Mouse (Mus musculus) forebrain, embryonic 15.5 days (tissue): Measurements from ENCODE around the gene Rchy1. TPM values are rescaled to one million over a fixed set of nuclear protein-coding genes. Genes with fewer than 3 reads are reported as not detected.

Experiments
- ATAC-seq: fragments of 200-750 bp; cut with Nextera tagmentation; replicated peaks from 2 replicates; pipeline ENCODE4 v1.8.0; 2017; ENCODE audit warnings: mild to moderate bottlenecking, moderate TSS enrichment, moderate library complexity
- H3K27ac ChIP-seq: fragments of 300-500 bp; sonication (generic); replicated peaks from 2 replicates; pipeline ENCODE4 v1.5.1; 2015; ENCODE audit warnings: mild to moderate bottlenecking, inconsistent platforms
- H3K27me3 ChIP-seq: fragments of 300-500 bp; sonication (generic); 2 replicates; pipeline ENCODE4 v1.6.1; 2015; ENCODE audit warnings: inconsistent platforms
- H3K36me3 ChIP-seq: fragments of 300-500 bp; sonication (generic); 2 replicates; pipeline ENCODE4 v1.6.1; 2015; ENCODE audit warnings: mild to moderate bottlenecking, inconsistent platforms
- H3K4me1 ChIP-seq: fragments of 300-500 bp; sonication (generic); 2 replicates; pipeline ENCODE4 v1.6.1; 2015; ENCODE audit warnings: inconsistent platforms
- H3K4me2 ChIP-seq: fragments of 300-500 bp; sonication (generic); replicated peaks from 2 replicates; pipeline ENCODE4 v1.6.1; 2015; ENCODE audit warnings: mild to moderate bottlenecking, inconsistent platforms
- H3K4me3 ChIP-seq: fragments of 300-500 bp; sonication (generic); 2 replicates; pipeline ENCODE4 v1.5.1; 2015; ENCODE audit warnings: mild to moderate bottlenecking, inconsistent platforms
- H3K9ac ChIP-seq: fragments of 300-500 bp; sonication (generic); replicated peaks from 2 replicates; pipeline ENCODE4 v1.6.1; 2015; ENCODE audit warnings: mild to moderate bottlenecking, inconsistent platforms
- H3K9me3 ChIP-seq: fragments of 300-500 bp; sonication (generic); 2 replicates; pipeline ENCODE4 v1.6.1; 2016; ENCODE audit warnings: inconsistent platforms
- WGBS: fragments of 180-500 bp; shearing (Covaris S2); methylation state at CpG from one replicate; pipeline ENCODE4 v1.1.7; 2015; ENCODE audit warnings: mixed read lengths; 5-methylcytosine and 5-hydroxymethylcytosine counted together
- polyA plus RNA-seq: library from polyadenylated mRNA; unstranded; fragments of >200 nt; fragmentation: Nextera tagmentation; extraction: Ambion mirVana; gene quantifications from 2 replicates; pipeline ENCODE4 v1.2.1, GENCODE M21; 2015

Rchy1 gene
- polyA plus RNA-seq, 1 experiment from 2014 or later, result 74.0 TPM

DNA sequence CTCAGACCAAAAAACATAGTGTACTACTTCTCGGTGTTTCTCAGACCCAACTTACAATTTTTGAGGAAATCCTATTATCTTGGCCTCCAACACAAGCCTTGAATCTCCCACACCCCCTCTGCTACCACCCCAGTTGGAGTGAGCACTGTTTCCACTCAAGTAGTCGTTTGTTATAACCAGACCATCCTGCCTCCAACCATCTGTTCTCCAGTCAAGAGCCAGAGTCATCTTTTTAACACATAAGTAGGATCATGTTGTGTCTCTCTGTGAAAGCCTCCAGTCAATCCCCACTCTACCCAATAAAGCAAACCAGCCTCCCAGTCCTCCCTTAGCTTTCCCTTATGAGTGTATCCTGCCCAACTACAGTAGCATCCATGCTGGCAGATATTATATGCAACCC, 20.6 kb upstream of the Rchy1 start:
- WGBS, result 63% methylated on average over 2 of the region's 2 CpGs
- no peaks in the 10 kb centered on the region for H3K4me1 ChIP-seq
- ATAC-seq, result no peak

DNA sequence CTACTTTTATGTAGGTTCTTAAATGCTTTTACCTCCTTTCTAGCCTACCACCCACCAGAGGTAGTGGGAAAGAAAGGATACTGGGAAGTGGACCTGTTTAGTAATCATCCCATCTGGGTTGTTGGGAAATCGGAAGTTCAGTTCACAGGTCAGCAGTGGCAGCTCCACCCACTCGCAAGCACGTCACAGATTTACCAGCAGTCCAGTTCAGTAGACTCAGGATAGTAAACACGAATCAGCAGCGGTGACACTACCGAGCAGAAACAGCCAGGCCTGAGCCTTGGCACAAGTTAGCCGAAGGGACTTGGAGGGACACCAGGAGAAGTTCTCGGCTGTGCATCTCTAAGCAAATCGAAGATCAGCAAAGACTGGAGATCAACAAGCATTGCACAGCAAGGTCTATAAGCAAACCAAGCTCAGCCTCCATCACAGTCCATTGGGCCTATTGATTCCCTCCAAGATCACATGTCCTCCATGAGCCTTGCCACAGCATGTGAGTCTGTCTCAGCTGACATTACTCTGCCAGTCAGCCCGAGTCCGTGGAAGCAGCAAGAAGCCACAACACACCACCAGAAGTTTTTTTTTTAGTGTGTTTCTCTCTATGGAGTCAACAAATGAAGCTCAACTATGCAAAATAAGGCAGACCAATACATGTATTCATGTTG, 18.4 kb upstream of the Rchy1 start:
- 95% methylated on average over 11 of the region's 11 CpGs for WGBS
- ATAC-seq, result no peak
- Histone ChIP-seq H3K4me2 (no peak overlapping the region), H3K27ac (no peak overlapping the region), H3K4me3 (no peak overlapping the region), H3K9me3 (no peaks in the 10 kb centered on the region), H3K27me3 (no peaks in the 10 kb centered on the region), H3K36me3 (no peaks in the 10 kb centered on the region), H3K9ac (no peak overlapping the region), H3K4me1 (no peaks in the 10 kb centered on the region)

More for the DNA sequence above, 20.6 kb upstream of the Rchy1 start:
- H3K27me3 ChIP-seq, result no peaks in the 10 kb centered on the region
- no peak overlapping the region for H3K4me3 ChIP-seq
- H3K27ac ChIP-seq, result no peak overlapping the region
- H3K4me2 ChIP-seq, result no peak overlapping the region
- no peaks in the 10 kb centered on the region for H3K9me3 ChIP-seq
- H3K36me3 ChIP-seq, result no peaks in the 10 kb centered on the region
- H3K9ac ChIP-seq, result no peak overlapping the region

DNA sequence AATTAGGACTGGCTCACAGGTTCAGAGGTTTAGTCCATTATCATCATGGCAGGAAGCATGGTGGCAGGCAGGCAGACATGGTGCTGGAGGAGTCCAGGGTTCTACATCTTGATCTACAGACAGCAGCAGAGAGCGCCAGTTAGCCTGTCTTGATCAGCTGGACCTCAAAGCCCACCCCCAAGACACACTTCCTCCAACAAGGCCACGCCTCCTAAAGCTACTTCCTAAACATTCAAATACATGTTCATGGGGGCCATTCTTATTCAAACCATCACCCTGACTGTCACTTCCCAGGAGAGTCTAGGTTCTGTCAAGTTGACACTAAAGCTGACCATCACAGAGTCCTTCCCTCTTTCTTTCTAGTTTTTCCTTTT, 14.5 kb upstream of the Rchy1 start:
- Histone ChIP-seq H3K27me3 (no peaks in the 10 kb centered on the region), H3K4me1 (no peaks in the 10 kb centered on the region), H3K4me2 (no peak overlapping the region), H3K9ac (no peak overlapping the region), H3K27ac (no peak overlapping the region), H3K9me3 (no peaks in the 10 kb centered on the region), H3K36me3 (no peaks in the 10 kb centered on the region), H3K4me3 (no peak overlapping the region)
- 86% methylated on average over 2 of the region's 2 CpGs for WGBS
- no peak for ATAC-seq

DNA sequence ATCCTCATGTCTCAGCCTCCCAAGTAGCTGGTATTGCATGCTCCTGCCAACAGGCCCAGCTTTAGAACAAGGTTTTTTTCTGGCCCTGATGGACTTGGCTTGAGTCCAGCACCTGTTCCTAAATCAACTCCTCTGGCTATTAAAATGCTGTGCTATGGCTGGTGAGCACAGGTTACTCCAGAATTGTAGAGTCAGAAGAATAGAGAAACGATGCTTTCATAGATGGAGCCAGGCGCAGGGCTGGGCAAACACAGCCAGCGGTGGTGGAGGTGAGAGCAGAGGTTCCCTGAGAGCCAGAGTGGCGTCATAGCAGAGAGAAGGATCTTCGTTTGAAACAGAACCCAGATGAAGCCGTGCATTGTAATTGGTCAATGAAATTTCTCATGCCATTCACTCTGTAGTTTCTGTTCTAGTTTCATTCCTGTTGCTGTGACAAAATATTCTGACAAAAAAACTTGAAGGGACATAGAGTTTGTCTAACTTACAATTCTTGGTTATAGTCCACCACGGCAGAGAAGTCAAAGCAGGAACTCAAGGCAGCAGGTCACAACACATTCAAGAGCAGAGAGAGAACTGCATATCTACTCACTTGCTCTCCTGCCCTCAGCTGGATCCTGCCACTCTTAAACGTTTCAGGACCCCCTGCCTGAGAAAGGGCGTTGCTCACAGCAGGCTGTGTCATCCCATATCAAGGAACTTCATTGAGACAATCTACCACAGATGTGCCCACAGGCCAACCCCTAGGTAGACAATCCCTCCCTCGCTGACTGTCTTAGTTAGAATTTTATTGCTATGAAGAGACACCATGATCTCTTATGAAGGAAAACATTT, 13.9 kb upstream of the Rchy1 start:
- ATAC-seq, result no peak
- no peak overlapping the region for H3K9ac ChIP-seq
- 76% methylated on average over 10 of the region's 10 CpGs for WGBS
- H3K9me3 ChIP-seq, result no peaks in the 10 kb centered on the region
- no peak overlapping the region for H3K4me3 ChIP-seq
- no peaks in the 10 kb centered on the region for H3K4me1 ChIP-seq
- no peaks in the 10 kb centered on the region for H3K27me3 ChIP-seq
- H3K4me2 ChIP-seq, result no peak overlapping the region
- no peak overlapping the region for H3K27ac ChIP-seq
- no peaks in the 10 kb centered on the region for H3K36me3 ChIP-seq

DNA sequence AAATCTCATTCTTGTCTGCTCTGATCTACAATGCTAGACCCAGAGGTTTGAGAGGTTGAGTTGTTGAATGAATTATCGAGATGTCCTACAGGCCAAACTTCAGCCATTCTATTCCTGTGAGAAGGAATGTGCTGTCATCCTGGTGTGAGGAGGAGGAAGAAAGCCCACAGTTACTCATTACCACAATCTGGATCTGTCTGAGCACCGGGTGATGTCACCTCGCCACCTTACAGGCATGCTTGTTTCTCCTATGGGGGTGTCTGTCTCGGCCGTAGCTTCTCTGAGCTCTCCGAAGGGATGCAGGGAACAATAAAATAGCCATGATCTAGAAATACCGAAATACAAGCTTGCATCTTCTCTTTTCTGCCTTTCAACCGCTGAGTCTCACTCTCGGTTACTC, 12.9 kb upstream of the Rchy1 start:
- no peaks in the 10 kb centered on the region for H3K4me1 ChIP-seq
- 93% methylated on average over 9 of the region's 9 CpGs for WGBS
- H3K9me3 ChIP-seq, result no peaks in the 10 kb centered on the region
- H3K27ac ChIP-seq, result no peak overlapping the region
- no peak for ATAC-seq
- no peak overlapping the region for H3K4me3 ChIP-seq
- H3K27me3 ChIP-seq, result no peaks in the 10 kb centered on the region
- H3K4me2 ChIP-seq, result no peak overlapping the region
- no peak overlapping the region for H3K9ac ChIP-seq
- no peaks in the 10 kb centered on the region for H3K36me3 ChIP-seq

DNA sequence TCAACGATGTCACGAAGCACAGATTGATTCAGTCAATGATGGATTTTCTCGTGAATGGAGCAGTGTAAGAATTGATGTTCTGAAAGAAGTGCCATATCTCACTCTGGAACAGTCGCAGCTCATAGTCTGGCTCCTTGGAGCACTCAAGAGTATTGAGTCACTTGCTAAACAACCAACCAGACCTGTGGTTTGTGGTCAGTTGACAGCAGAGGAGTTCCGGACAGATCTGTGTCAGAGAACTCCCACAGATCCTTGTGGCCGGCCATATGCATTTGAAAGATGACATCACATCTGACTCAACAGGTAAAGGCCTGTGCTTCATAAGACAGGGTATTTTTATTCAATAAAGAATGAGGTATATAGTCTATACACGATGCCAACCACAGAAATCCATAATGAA, 11.1 kb upstream of the Rchy1 start:
- 92% methylated on average over 7 of the region's 7 CpGs for WGBS
- Histone ChIP-seq H3K9ac (no peak overlapping the region), H3K4me2 (no peak overlapping the region), H3K36me3 (no peaks in the 10 kb centered on the region), H3K27ac (no peak overlapping the region), H3K9me3 (no peaks in the 10 kb centered on the region), H3K4me3 (no peak overlapping the region), H3K4me1 (no peaks in the 10 kb centered on the region), H3K27me3 (no peaks in the 10 kb centered on the region)
- ATAC-seq, result no peak

DNA sequence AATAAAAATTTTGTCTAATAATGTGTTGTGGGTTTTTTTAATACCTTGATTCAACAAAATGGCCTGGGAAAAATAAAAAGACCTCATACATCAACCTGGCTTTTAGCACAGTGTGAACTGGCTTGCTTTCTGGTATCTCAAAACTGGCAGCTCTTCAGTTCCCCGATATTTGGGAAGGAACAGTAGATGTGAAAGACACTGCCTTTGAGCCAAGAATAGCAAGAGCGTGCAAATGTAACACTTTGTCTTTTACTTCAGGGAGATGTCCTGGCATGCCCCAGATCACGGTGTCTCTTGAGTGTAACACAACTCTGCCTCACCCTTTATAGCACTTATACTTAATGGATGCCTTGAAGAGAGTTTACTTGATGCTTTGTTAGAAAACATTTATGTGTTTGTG, 9.2 kb upstream of the Rchy1 start:
- 88% methylated on average over 3 of the region's 3 CpGs for WGBS

DNA sequence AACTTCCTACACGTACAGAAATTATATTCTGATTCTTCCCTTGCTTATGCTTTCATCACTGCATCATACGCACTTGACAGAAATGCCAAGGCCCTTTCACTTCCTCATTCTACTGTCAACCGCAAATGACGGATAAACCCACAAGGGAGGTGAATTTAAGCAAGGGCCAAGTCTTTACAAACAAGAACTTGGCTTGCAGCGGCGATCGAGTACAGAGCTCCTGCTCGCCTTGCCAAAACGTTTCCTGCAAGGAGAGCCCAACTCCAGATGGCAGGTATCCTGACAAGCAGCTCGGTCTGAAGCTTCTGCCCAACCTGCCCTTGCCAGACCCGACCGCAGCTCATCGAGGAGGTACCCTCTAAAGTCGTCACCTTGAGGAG, 619 bp downstream of the Rchy1 start:
- Histone ChIP-seq H3K27me3 (no peaks in the 10 kb centered on the region), H3K4me2 (peak overlapping the region; percentile 57), H3K9ac (peak overlapping the region; percentile 79), H3K9me3 (no peaks in the 10 kb centered on the region), H3K27ac (peak overlapping the region; percentile 100), H3K36me3 (peaks cover 3% of the 10 kb centered on the region), H3K4me3 (peak overlapping the region; percentile 82), H3K4me1 (peaks cover 37% of the 10 kb centered on the region)
- 1% methylated on average over 14 of the region's 14 CpGs for WGBS
- ATAC-seq, result no peak

More for the DNA sequence above, 9.2 kb upstream of the Rchy1 start:
- ATAC-seq, result no peak
- no peaks in the 10 kb centered on the region for H3K9me3 ChIP-seq
- H3K27ac ChIP-seq, result no peak overlapping the region
- no peaks in the 10 kb centered on the region for H3K4me1 ChIP-seq
- no peak overlapping the region for H3K4me3 ChIP-seq
- no peak overlapping the region for H3K9ac ChIP-seq
- no peaks in the 10 kb centered on the region for H3K27me3 ChIP-seq
- H3K4me2 ChIP-seq, result no peak overlapping the region
- H3K36me3 ChIP-seq, result no peaks in the 10 kb centered on the region

DNA sequence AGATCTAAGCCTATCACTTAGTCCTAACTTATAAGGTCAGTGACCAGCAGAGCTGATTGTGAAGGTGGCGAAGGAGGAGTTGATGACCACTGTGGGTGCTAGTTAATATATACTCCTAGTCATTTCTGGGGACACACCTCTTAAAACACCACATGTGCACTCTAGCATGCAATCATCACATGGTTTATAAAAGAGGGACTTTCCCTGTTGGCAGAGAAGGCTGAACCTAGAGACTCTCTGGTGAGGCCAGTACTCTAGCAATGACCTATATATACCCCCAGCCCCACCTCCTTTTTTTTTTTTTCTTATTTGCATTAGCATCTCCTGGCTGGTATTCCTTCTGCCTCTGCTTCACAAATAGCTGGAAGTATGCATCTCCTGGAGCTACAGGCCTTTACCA, 1.5 kb downstream of the Rchy1 start:
- H3K27me3 ChIP-seq, result no peaks in the 10 kb centered on the region
- WGBS, result 94% methylated on average over 1 of the region's 1 CpGs
- no peak overlapping the region for H3K27ac ChIP-seq
- H3K4me2 ChIP-seq, result peak overlapping the region; percentile 57
- 0 out of 2 replicates have a peak overlapping the region, but pooled peaks have one; percentile 79 for H3K9ac ChIP-seq
- no peaks in the 10 kb centered on the region for H3K9me3 ChIP-seq
- H3K4me3 ChIP-seq, result peak overlapping the region; percentile 82
- H3K4me1 ChIP-seq, result peaks cover 37% of the 10 kb centered on the region
- H3K36me3 ChIP-seq, result peaks cover 10% of the 10 kb centered on the region
- no peak for ATAC-seq

DNA sequence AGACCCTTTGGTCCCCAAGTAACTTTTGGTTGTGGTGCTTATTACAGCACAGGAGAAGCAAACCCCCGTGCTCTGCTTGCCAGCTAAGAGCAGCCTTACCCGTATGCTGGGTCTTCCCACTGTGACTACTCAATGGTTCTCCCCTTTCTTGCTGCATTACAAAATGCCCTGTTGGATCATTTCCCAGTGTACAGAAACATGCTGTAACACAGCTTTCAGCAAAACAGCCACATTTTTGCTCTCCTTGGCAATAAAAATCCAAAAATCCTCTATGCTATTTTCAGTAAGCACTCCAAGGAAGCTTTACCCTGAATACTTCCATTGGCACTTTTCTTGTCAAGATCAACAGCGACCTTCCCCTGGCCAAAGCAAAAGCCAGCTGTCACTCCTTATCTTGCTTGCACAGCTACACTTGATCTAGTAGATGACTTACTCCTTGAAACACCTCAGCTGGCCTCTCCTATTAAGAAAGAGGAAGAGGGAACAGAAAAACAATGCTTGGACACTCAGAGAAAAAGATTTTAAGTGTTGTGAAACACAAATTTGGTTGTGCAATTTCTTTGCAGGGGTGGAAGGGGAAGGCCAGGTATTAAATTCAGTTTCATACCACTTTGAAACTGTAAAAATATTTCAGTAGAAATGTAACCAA, 2.1 kb downstream of the Rchy1 start:
- Histone ChIP-seq H3K9ac (no peak overlapping the region), H3K4me2 (peak overlapping the region; percentile 4), H3K4me3 (no peak overlapping the region), H3K27ac (no peak overlapping the region), H3K9me3 (no peaks in the 10 kb centered on the region), H3K36me3 (peaks cover 11% of the 10 kb centered on the region), H3K27me3 (no peaks in the 10 kb centered on the region), H3K4me1 (peaks cover 37% of the 10 kb centered on the region)
- WGBS, result 60% methylated on average over 3 of the region's 3 CpGs
- ATAC-seq, result no peak

DNA sequence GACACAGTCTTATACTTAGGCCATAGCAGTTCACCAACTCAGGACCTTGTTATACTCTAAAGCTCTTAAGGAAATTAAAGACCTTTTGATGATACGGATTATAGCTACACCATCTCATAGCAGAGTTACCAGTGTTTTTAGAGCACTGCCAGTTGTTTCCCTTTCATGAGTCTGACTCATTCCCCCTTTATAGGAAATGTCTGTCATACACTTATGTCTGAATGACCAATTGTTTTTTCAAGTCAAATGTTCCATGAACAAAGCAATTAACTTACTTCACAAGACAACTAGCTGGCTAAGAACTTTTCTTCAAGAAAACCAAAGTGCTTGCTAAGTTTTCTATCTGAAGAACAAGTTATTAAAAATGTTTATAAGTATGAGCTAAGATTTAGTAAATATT, 2.9 kb downstream of the Rchy1 start:
- Histone ChIP-seq H3K27me3 (no peaks in the 10 kb centered on the region), H3K4me2 (no peak overlapping the region), H3K4me3 (no peak overlapping the region), H3K9me3 (no peaks in the 10 kb centered on the region), H3K36me3 (peaks cover 15% of the 10 kb centered on the region), H3K4me1 (peaks cover 37% of the 10 kb centered on the region), H3K9ac (no peak overlapping the region), H3K27ac (no peak overlapping the region)
- 89% methylated on average over 1 of the region's 1 CpGs for WGBS
- ATAC-seq, result no peak

DNA sequence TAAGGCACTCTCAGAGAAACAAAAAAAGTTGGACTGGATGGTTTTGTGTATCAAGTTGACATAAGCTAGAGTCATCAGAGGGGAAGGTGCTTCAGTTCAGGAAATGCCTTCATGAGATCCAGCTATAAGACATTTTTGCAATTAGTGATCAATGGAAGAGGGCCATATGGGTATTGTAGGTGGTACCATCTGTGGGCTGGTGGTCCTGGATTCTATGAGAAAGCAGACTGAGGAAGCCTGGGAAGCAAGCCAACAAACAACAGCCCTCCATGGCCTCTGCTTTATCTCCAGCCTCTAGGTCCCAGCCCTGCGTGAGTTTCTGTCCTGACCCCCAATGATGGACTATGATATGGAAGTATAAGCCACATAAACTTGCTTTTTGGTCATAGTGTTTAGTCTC, 3.8 kb downstream of the Rchy1 start:
- WGBS, result 57% methylated on average over 1 of the region's 1 CpGs
- Histone ChIP-seq H3K27ac (no peak overlapping the region), H3K9ac (no peak overlapping the region), H3K4me3 (no peak overlapping the region), H3K9me3 (no peaks in the 10 kb centered on the region), H3K27me3 (no peaks in the 10 kb centered on the region), H3K4me1 (peaks cover 36% of the 10 kb centered on the region), H3K36me3 (peaks cover 18% of the 10 kb centered on the region), H3K4me2 (no peak overlapping the region)
- ATAC-seq, result no peak
